Mouse (Mus musculus) forebrain, embryonic 14.5 days (tissue): ENCODE measurements around the gene Col6a5. TPM values are rescaled to one million over a fixed set of nuclear protein-coding genes. Genes with fewer than 3 reads are reported as not detected.

Source experiments
- ATAC-seq: fragments of 200-750 bp; cut with Nextera tagmentation; 2 replicates; pipeline ENCODE4 v1.8.0; 2017; ENCODE audit warnings: mild to moderate bottlenecking, moderate library complexity
- DNase-seq: peaks from one replicate; pipeline ENCODE4 v3.0.0-alpha.2; 2015; ENCODE audit warnings: low spot score
- H3K27ac ChIP-seq: fragments of 300-500 bp; sonication (generic); 2 replicates; pipeline ENCODE4 v1.5.1; 2014; ENCODE audit warnings: low read depth, mild to moderate bottlenecking, control low read depth, low read length, moderate library complexity
- H3K27me3 ChIP-seq: fragments of 300-500 bp; sonication (generic); replicated peaks from 2 replicates; pipeline ENCODE4 v1.6.1; 2014; ENCODE audit warnings: low read length, control low read depth, mixed read lengths; ENCODE audit not compliant: control insufficient read depth, insufficient read depth
- H3K36me3 ChIP-seq: fragments of 300-500 bp; sonication (generic); 2 replicates; pipeline ENCODE4 v1.6.1; 2014; ENCODE audit warnings: low read length, control low read depth; ENCODE audit not compliant: control insufficient read depth, insufficient read depth
- H3K4me1 ChIP-seq: fragments of 300-500 bp; sonication (generic); 2 replicates; pipeline ENCODE4 v1.6.1; 2014; ENCODE audit warnings: antibody characterized with exemption, low read length, control low read depth; ENCODE audit not compliant: control insufficient read depth, insufficient read depth
- H3K4me2 ChIP-seq: fragments of 300-500 bp; sonication (generic); 2 replicates; pipeline ENCODE4 v1.6.1; 2014; ENCODE audit warnings: mild to moderate bottlenecking, control low read depth, low read length
- H3K4me3 ChIP-seq: fragments of 300-500 bp; sonication (generic); 2 replicates; pipeline ENCODE4 v1.5.1; 2014; ENCODE audit warnings: low read depth, low read length, control low read depth
- H3K9ac ChIP-seq: fragments of 300-500 bp; sonication (generic); 2 replicates; pipeline ENCODE4 v1.6.1; 2014; ENCODE audit warnings: mild to moderate bottlenecking, low read length, control low read depth, moderate library complexity
- H3K9me3 ChIP-seq: fragments of 300-500 bp; sonication (generic); replicated peaks from 2 replicates; pipeline ENCODE4 v1.6.1; 2016; ENCODE audit warnings: low read length, control low read depth, mixed read lengths; ENCODE audit not compliant: control insufficient read depth
- WGBS: fragments of 180-500 bp; shearing (Covaris S2); extraction: QIAGEN DNeasy Blood & Tissue Kit; methylation state at CpG from one replicate; pipeline ENCODE4 v1.1.7; 2014; 5-methylcytosine and 5-hydroxymethylcytosine counted together
- polyA plus RNA-seq: library from polyadenylated mRNA; unstranded; fragments of >200 nt; fragmentation: Nextera tagmentation; extraction: Ambion mirVana; gene quantifications from 2 replicates; pipeline ENCODE4 v1.2.1, GENCODE M21; 2014

Gene Col6a5
- polyA plus RNA-seq, 1 experiment from 2014 or later, result 0.15 TPM

GRCm38 (mm10) chr9:105933816-105934215, 26.6 kb downstream of the Col6a5 start:
- DNase-seq, result no peak
- Histone ChIP-seq H3K36me3 (no peaks in the 10 kb centered on the region), H3K4me3 (no peak overlapping the region), H3K9ac (no peak overlapping the region), H3K4me1 (peaks cover 3% of the 10 kb centered on the region; the same call in 1 of the 2 replicates), H3K27ac (no peak overlapping the region), H3K4me2 (no peak overlapping the region), H3K9me3 (no peaks in the 10 kb centered on the region), H3K27me3 (no peaks in the 10 kb centered on the region)
- ATAC-seq, result no peak
- WGBS, result 84% methylated on average over 6 of the region's 6 CpGs

GRCm38 (mm10) chr9:105929287-105929686, 31.2 kb downstream of the Col6a5 start:
- no peak for DNase-seq
- 79% methylated on average over 4 of the region's 4 CpGs for WGBS
- H3K4me2 ChIP-seq, result no peak overlapping the region
- H3K4me3 ChIP-seq, result no peak overlapping the region
- peaks cover 7% of the 10 kb centered on the region; the same call in 1 of the 2 replicates for H3K4me1 ChIP-seq
- H3K36me3 ChIP-seq, result no peaks in the 10 kb centered on the region
- H3K27me3 ChIP-seq, result no peaks in the 10 kb centered on the region
- ATAC-seq, result no peak
- H3K27ac ChIP-seq, result peak overlapping the region; percentile 7; the same call in 1 of the 2 replicates
- H3K9ac ChIP-seq, result no peak overlapping the region
- no peaks in the 10 kb centered on the region for H3K9me3 ChIP-seq

- Histone ChIP-seq H3K9ac (no peak overlapping the region), H3K4me2 (no peak overlapping the region), H3K4me3 (no peak overlapping the region), H3K4me1 (peaks cover 7% of the 10 kb centered on the region; the same call in 1 of the 2 replicates), H3K27ac (peak overlapping the region; percentile 44; the same call in 1 of the 2 replicates), H3K9me3 (no peaks in the 10 kb centered on the region), H3K27me3 (no peaks in the 10 kb centered on the region), H3K36me3 (no peaks in the 10 kb centered on the region)
- DNase-seq, result peak; percentile 69
- 54% methylated on average over 6 of the region's 6 CpGs for WGBS
- peak; percentile 58; the same call in 1 of the 2 replicates for ATAC-seq
These were observed 31.9 kb downstream of the Col6a5 start for GRCm38 (mm10) chr9:105928406-105929071.

- no peak for ATAC-seq
- Histone ChIP-seq H3K9ac (no peak overlapping the region), H3K4me1 (0 out of 2 replicates have a peak, but pooled peaks cover 3% of the 10 kb centered on the region), H3K4me2 (no peak overlapping the region), H3K27ac (no peak overlapping the region), H3K4me3 (no peak overlapping the region), H3K36me3 (no peaks in the 10 kb centered on the region), H3K9me3 (no peaks in the 10 kb centered on the region), H3K27me3 (no peaks in the 10 kb centered on the region)
- DNase-seq, result no peak
- 91% methylated on average over 2 of the region's 2 CpGs for WGBS
These were observed 36.8 kb downstream of the Col6a5 start for GRCm38 (mm10) chr9:105923659-105924058.

- ATAC-seq (no peak), DNase-seq (no peak)
- no peak overlapping the region for H3K9ac ChIP-seq
- H3K9me3 ChIP-seq, result no peaks in the 10 kb centered on the region
- H3K4me2 ChIP-seq, result no peak overlapping the region
- no peaks in the 10 kb centered on the region for H3K4me1 ChIP-seq
- WGBS, result 41% methylated on average over 4 of the region's 4 CpGs
- no peak overlapping the region for H3K27ac ChIP-seq
- H3K4me3 ChIP-seq, result no peak overlapping the region
- H3K36me3 ChIP-seq, result no peaks in the 10 kb centered on the region
- H3K27me3 ChIP-seq, result no peaks in the 10 kb centered on the region
These were observed 45.3 kb downstream of the Col6a5 start for GRCm38 (mm10) chr9:105915186-105915585.

GRCm38 (mm10) chr9:105910166-105910565, 50.3 kb downstream of the Col6a5 start:
- Histone ChIP-seq H3K4me2 (no peak overlapping the region), H3K4me3 (no peak overlapping the region), H3K36me3 (no peaks in the 10 kb centered on the region), H3K27me3 (no peaks in the 10 kb centered on the region), H3K4me1 (no peaks in the 10 kb centered on the region), H3K9ac (no peak overlapping the region), H3K27ac (no peak overlapping the region), H3K9me3 (no peaks in the 10 kb centered on the region)
- 88% methylated on average over 2 of the region's 2 CpGs for WGBS
- ATAC-seq (no peak), DNase-seq (no peak)

GRCm38 (mm10) chr9:105909352-105909751, 51.1 kb downstream of the Col6a5 start:
- WGBS, result 90% methylated on average over 2 of the region's 2 CpGs
- DNase-seq, result no peak
- Histone ChIP-seq H3K36me3 (no peaks in the 10 kb centered on the region), H3K4me2 (no peak overlapping the region), H3K9ac (no peak overlapping the region), H3K27me3 (no peaks in the 10 kb centered on the region), H3K4me1 (no peaks in the 10 kb centered on the region), H3K9me3 (no peaks in the 10 kb centered on the region), H3K27ac (no peak overlapping the region), H3K4me3 (no peak overlapping the region)
- ATAC-seq, result no peak

GRCm38 (mm10) chr9:105907411-105907810, 53.0 kb downstream of the Col6a5 start:
- no peaks in the 10 kb centered on the region for H3K9me3 ChIP-seq
- 90% methylated on average over 6 of the region's 6 CpGs for WGBS
- ATAC-seq, result no peak

GRCm38 (mm10) chr9:105887521-105887920, 72.9 kb downstream of the Col6a5 start:
- ATAC-seq (no peak), DNase-seq (no peak)
- Histone ChIP-seq H3K36me3 (no peaks in the 10 kb centered on the region), H3K9me3 (no peaks in the 10 kb centered on the region), H3K27ac (no peak overlapping the region), H3K9ac (no peak overlapping the region), H3K4me2 (no peak overlapping the region), H3K4me3 (no peak overlapping the region), H3K27me3 (no peaks in the 10 kb centered on the region), H3K4me1 (no peaks in the 10 kb centered on the region)
- 43% methylated on average over 2 of the region's 2 CpGs for WGBS

More at GRCm38 (mm10) chr9:105907411-105907810, 53.0 kb downstream of the Col6a5 start:
- no peaks in the 10 kb centered on the region for H3K27me3 ChIP-seq
- H3K27ac ChIP-seq, result no peak overlapping the region
- DNase-seq, result no peak
- H3K4me2 ChIP-seq, result no peak overlapping the region
- no peaks in the 10 kb centered on the region for H3K36me3 ChIP-seq
- H3K9ac ChIP-seq, result no peak overlapping the region
- no peak overlapping the region for H3K4me3 ChIP-seq
- H3K4me1 ChIP-seq, result no peaks in the 10 kb centered on the region
